Mouse (Mus musculus) cortical plate, adult 2 months (tissue): ENCODE data around the gene Upk2. TPM values are rescaled to one million over a fixed set of nuclear protein-coding genes. Genes with fewer than 3 reads are reported as not detected.

ENCODE experiments used
- H3K27ac ChIP-seq: fragments of 200-500 bp; 2 replicates; pipeline ENCODE4 v1.5.1; 2012; ENCODE audit warnings: low read length, control low read depth, inconsistent platforms; ENCODE audit not compliant: insufficient read depth
- H3K4me1 ChIP-seq: fragments of 200-500 bp; 2 replicates; pipeline ENCODE4 v1.6.1; 2011; ENCODE audit warnings: low read length; ENCODE audit not compliant: control insufficient read depth, insufficient read depth
- H3K4me3 ChIP-seq: fragments of 200-500 bp; 2 replicates; pipeline ENCODE4 v1.5.1; 2011; ENCODE audit warnings: mild to moderate bottlenecking, low read length, control low read depth; ENCODE audit not compliant: insufficient read depth
- CTCF ChIP-seq: fragments of 200-500 bp; IDR thresholded peaks from 2 replicates; pipeline ENCODE4 v1.5.1; 2011; ENCODE audit warnings: mild to moderate bottlenecking, control low read depth, low read length; ENCODE audit not compliant: insufficient read depth; ENCODE audit errors: extremely low read depth
- POLR2A ChIP-seq: fragments of 200-500 bp; IDR thresholded peaks from 2 replicates; pipeline ENCODE4 v1.6.1; 2011; ENCODE audit warnings: mild to moderate bottlenecking, low read length, control low read depth; ENCODE audit not compliant: insufficient read depth; ENCODE audit errors: extremely low read depth
- polyA plus RNA-seq: library from polyadenylated mRNA; depleted of rRNA; stranded (reverse); fragments of >200 nt; gene quantifications from 2 replicates; pipeline ENCODE4 v1.2.3, GENCODE M21; 2012

The Upk2 gene
- polyA plus RNA-seq, 1 experiment, result not detected

- Histone ChIP-seq H3K27ac (0 out of 2 replicates have a peak overlapping the region, but pooled peaks have one; percentile 5), H3K4me3 (no peak overlapping the region; the same call in 1 of the 2 replicates), H3K4me1 (peaks cover 23% of the 10 kb centered on the region)
- TF ChIP-seq POLR2A (no peak), CTCF (no peak)
Measured at GRCm38 (mm10) chr9:44488855-44489381, 34.1 kb upstream of the Upk2 start.

GRCm38 (mm10) chr9:44488416-44488815 lies 33.6 kb upstream of the Upk2 start:
- Histone ChIP-seq H3K4me1 (peaks cover 23% of the 10 kb centered on the region), H3K27ac (no peak overlapping the region), H3K4me3 (no peak overlapping the region)
- TF ChIP-seq POLR2A (no peak), CTCF (no peak)

- TF ChIP-seq CTCF (no peak), POLR2A (no peak)
- no peak overlapping the region for H3K4me3 ChIP-seq
- H3K4me1 ChIP-seq, result peaks cover 22% of the 10 kb centered on the region
- H3K27ac ChIP-seq, result no peak overlapping the region
Measured at GRCm38 (mm10) chr9:44487441-44487840, 32.7 kb upstream of the Upk2 start.

GRCm38 (mm10) chr9:44486741-44487421 lies 32.1 kb upstream of the Upk2 start:
- Histone ChIP-seq H3K4me1 (peaks cover 22% of the 10 kb centered on the region), H3K4me3 (peak overlapping the region; percentile 6; the same call in 1 of the 2 replicates), H3K27ac (peak overlapping the region; percentile 59; the same call in 1 of the 2 replicates)
- TF ChIP-seq POLR2A (no peak), CTCF (no peak)

GRCm38 (mm10) chr9:44486335-44486734 lies 31.6 kb upstream of the Upk2 start:
- H3K27ac ChIP-seq, result peak overlapping the region; percentile 59; the same call in 1 of the 2 replicates
- H3K4me1 ChIP-seq, result peaks cover 22% of the 10 kb centered on the region
- H3K4me3 ChIP-seq, result peak overlapping the region; percentile 6; the same call in 1 of the 2 replicates
- no peak for TF ChIP-seq POLR2A

- TF ChIP-seq CTCF (no peak), POLR2A (no peak)
- Histone ChIP-seq H3K4me3 (peak overlapping the region; percentile 3; the same call in 1 of the 2 replicates), H3K4me1 (peaks cover 22% of the 10 kb centered on the region), H3K27ac (no peak overlapping the region)
Measured at GRCm38 (mm10) chr9:44485516-44486161, 30.9 kb upstream of the Upk2 start.

- Histone ChIP-seq H3K4me3 (peak overlapping the region; percentile 95; the same call in 1 of the 2 replicates), H3K27ac (no peak overlapping the region), H3K4me1 (peaks cover 22% of the 10 kb centered on the region)
- no peak for TF ChIP-seq CTCF
- no peak for TF ChIP-seq POLR2A
Measured at GRCm38 (mm10) chr9:44485105-44485515, 30.3 kb upstream of the Upk2 start.

GRCm38 (mm10) chr9:44484311-44485104 lies 29.7 kb upstream of the Upk2 start:
- H3K27ac ChIP-seq, result no peak overlapping the region
- TF ChIP-seq POLR2A, result no peak
- no peak for TF ChIP-seq CTCF
- H3K4me1 ChIP-seq, result peaks cover 19% of the 10 kb centered on the region
- H3K4me3 ChIP-seq, result peak overlapping the region; percentile 95

- Histone ChIP-seq H3K4me1 (peaks cover 17% of the 10 kb centered on the region), H3K27ac (peak overlapping the region; percentile 88), H3K4me3 (peak overlapping the region; percentile 95)
- TF ChIP-seq POLR2A (no peak), CTCF (no peak)
Measured at GRCm38 (mm10) chr9:44483510-44484044, 28.8 kb upstream of the Upk2 start.
